Mouse (Mus musculus) myocyte (in vitro differentiated cells): ENCODE data around the gene Nim1k.

ENCODE experiments used
- CEBPB ChIP-seq: IDR thresholded peaks from 2 replicates; pipeline ENCODE4 v1.6.1; 2011; ENCODE audit warnings: mild to moderate bottlenecking, moderate library complexity; ENCODE audit not compliant: poor library complexity, insufficient read depth, severe bottlenecking
- E2F4 ChIP-seq: IDR thresholded peaks from one replicate; pipeline ENCODE4 v1.6.1; 2011; ENCODE audit warnings: mild to moderate bottlenecking, control low read depth, moderate library complexity; ENCODE audit not compliant: insufficient read depth
- MAX ChIP-seq: IDR thresholded peaks from one replicate; pipeline ENCODE4 v1.6.1; 2011; ENCODE audit warnings: low read depth, mild to moderate bottlenecking, control low read depth
- MYOD1 ChIP-seq, 3 experiments: IDR thresholded peaks; one replicate each; pipeline ENCODE4 v1.6.1; 2011; ENCODE audit warnings: control low read depth in 2 of 3, low read depth in 2 of 3, mild to moderate bottlenecking in 2 of 3, moderate library complexity in 1 of 3; ENCODE audit not compliant: insufficient read length in 2 of 3, control insufficient read depth in 1 of 3
- MYOG ChIP-seq, 3 experiments: IDR thresholded peaks; one replicate each; pipeline ENCODE4 v1.6.1; 2011; ENCODE audit warnings: control low read depth in 2 of 3, low read depth in 2 of 3, mild to moderate bottlenecking in 2 of 3; ENCODE audit not compliant: insufficient read length in 2 of 3, control insufficient read depth in 1 of 3, insufficient read depth in 1 of 3
- POLR2A ChIP-seq: IDR thresholded peaks from one replicate; pipeline ENCODE4 v1.6.1; 2011; ENCODE audit warnings: low read depth, mild to moderate bottlenecking, control low read depth, moderate library complexity; ENCODE audit not compliant: insufficient read length
- POLR2AphosphoS2 ChIP-seq: IDR thresholded peaks from one replicate; pipeline ENCODE4 v1.6.1; 2011; ENCODE audit warnings: low read depth, control low read depth; ENCODE audit not compliant: insufficient read length
- SRF ChIP-seq: IDR thresholded peaks from one replicate; pipeline ENCODE4 v1.6.1; 2011; ENCODE audit warnings: low read depth; ENCODE audit not compliant: control insufficient read depth, insufficient read length
- TCF12 ChIP-seq: IDR thresholded peaks from one replicate; pipeline ENCODE4 v1.6.1; 2011; ENCODE audit warnings: mild to moderate bottlenecking, control low read depth; ENCODE audit not compliant: poor library complexity, insufficient read depth, severe bottlenecking
- TCF3 ChIP-seq: IDR thresholded peaks from one replicate; pipeline ENCODE4 v1.6.1; 2011; ENCODE audit warnings: low read depth, control low read depth; ENCODE audit not compliant: insufficient read length
- USF1 ChIP-seq: IDR thresholded peaks from one replicate; pipeline ENCODE4 v1.6.1; 2011; ENCODE audit warnings: low read depth, mild to moderate bottlenecking, control low read depth, moderate library complexity

- no peak for TF ChIP-seq MYOG (IDR thresholded peaks at IDR 0.05; ENCODE audit: control insufficient read depth in 1 of 3, insufficient read depth in 1 of 3, insufficient read length in 2 of 3, low read depth in 2 of 3)
- no peak for TF ChIP-seq USF1
- no peak for TF ChIP-seq POLR2A
- no peak for TF ChIP-seq MAX
- no peak for TF ChIP-seq CEBPB
- no peak for TF ChIP-seq E2F4
- no peak for TF ChIP-seq SRF
- no peak for TF ChIP-seq POLR2AphosphoS2
- no peak for TF ChIP-seq TCF12
- TF ChIP-seq TCF3 = no peak
- TF ChIP-seq MYOD1 (IDR thresholded peaks at IDR 0.05; ENCODE audit: control insufficient read depth in 1 of 3, insufficient read length in 2 of 3, low read depth in 2 of 3) = no peak
These were observed 24.2 kb downstream of the Nim1k start for GRCm38 (mm10) chr13:119731448-119731847.
